Mouse (Mus musculus): ENCODE measurements around the gene Pex1. TPM values are rescaled to one million over a fixed set of nuclear protein-coding genes. Genes with fewer than 3 reads are reported as not detected.
"Not testable (repeated sequence)": the region's sequence is repeated elsewhere in the genome, so short reads cannot be mapped to it uniquely, and the experiment has no call there.

Gene Pex1
- total and polyA plus RNA-seq, 2 experiments from 2014 or later = 21.0 to 21.2 TPM

GRCm38 (mm10) chr5:3650881-3651280 lies 55.0 kb downstream of the Pex1 start, which contains the start of gene Tmbim7:
Gene Tmbim7, plus strand, starts transcription at chr5:3651181.
- H3K36me3 ChIP-seq (ENCODE audit: insufficient read depth, low read length) = no peaks in the 10 kb centered on the region
- H3K27me3 ChIP-seq (ENCODE audit: insufficient read depth, low read length) = no peaks in the 10 kb centered on the region
- H3K4me1 ChIP-seq (ENCODE audit: insufficient read depth, low read length) = 0 out of 2 replicates have a peak, but pooled peaks cover 3% of the 10 kb centered on the region
- H3K9ac ChIP-seq (replicated peaks; ENCODE audit: low read length, poor library complexity, severe bottlenecking) = no peak within 1 kb of the TSS
- 77% methylated on average over 6 of the region's 6 CpGs for WGBS
- no peak for DNase-seq (ENCODE audit: low spot score)
- ATAC-seq (ENCODE audit: low FRiP score) = no peak
- H3K27ac ChIP-seq (ENCODE audit: low read depth, low read length) = no peak within 1 kb of the TSS
- no peak within 1 kb of the TSS for H3K4me2 ChIP-seq (ENCODE audit: low read depth, low read length, poor library complexity, severe bottlenecking)
- TF ChIP-seq CTCF (IDR thresholded peaks at IDR 0.05) = no peak
- H3K4me3 ChIP-seq (ENCODE audit: low read depth, low read length) = no peak within 1 kb of the TSS
- H3K9me3 ChIP-seq (ENCODE audit: low read length) = no peaks in the 10 kb centered on the region

DNA sequence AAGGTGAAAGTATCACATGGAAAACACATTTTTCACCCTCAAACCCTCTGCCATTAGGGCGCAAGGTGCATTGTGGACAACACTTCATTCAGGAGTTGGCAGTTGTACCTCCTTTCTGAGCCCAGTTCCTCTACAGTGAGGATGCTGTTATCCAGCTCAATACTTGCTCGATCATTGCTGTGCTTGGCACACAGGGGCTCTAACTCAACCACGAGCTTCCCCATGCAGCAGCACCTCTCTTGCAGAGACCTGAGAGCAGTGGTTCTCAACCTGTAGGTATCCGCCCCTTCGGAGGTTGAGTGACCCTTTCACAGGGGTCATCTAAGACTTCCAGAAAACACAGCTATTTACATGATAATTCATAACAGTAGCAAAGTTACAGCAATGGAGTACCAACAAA lies 55.8 kb downstream of the Pex1 start:
- Histone ChIP-seq H3K4me1 (ENCODE audit: insufficient read depth, low read length) (0 out of 2 replicates have a peak, but pooled peaks cover under 1% of the 10 kb centered on the region), H3K4me3 (ENCODE audit: low read depth, low read length) (no peak overlapping the region), H3K27me3 (ENCODE audit: insufficient read depth, low read length) (no peaks in the 10 kb centered on the region), H3K27ac (ENCODE audit: low read depth, low read length) (no peak overlapping the region), H3K9me3 (ENCODE audit: low read length) (no peaks in the 10 kb centered on the region), H3K36me3 (ENCODE audit: insufficient read depth, low read length) (no peaks in the 10 kb centered on the region), H3K4me2 (ENCODE audit: low read depth, low read length, poor library complexity, severe bottlenecking) (no peak overlapping the region), H3K9ac (replicated peaks; ENCODE audit: low read length, poor library complexity, severe bottlenecking) (no peak overlapping the region)
- TF ChIP-seq CTCF (IDR thresholded peaks at IDR 0.05) = no peak
- ATAC-seq (ENCODE audit: low FRiP score) (no peak), DNase-seq (ENCODE audit: low spot score) (no peak)
- 85% methylated on average over 5 of the region's 5 CpGs for WGBS

- not testable (repeated sequence) for DNase-seq (ENCODE audit: low spot score); H3K4me2 ChIP-seq (ENCODE audit: low read depth, low read length, poor library complexity, severe bottlenecking); H3K9me3 ChIP-seq (ENCODE audit: low read length); H3K27me3 ChIP-seq (ENCODE audit: insufficient read depth, low read length); H3K36me3 ChIP-seq (ENCODE audit: insufficient read depth, low read length); H3K4me1 ChIP-seq (ENCODE audit: insufficient read depth, low read length); ATAC-seq (ENCODE audit: low FRiP score); H3K9ac ChIP-seq (replicated peaks; ENCODE audit: low read length, poor library complexity, severe bottlenecking); H3K27ac ChIP-seq (ENCODE audit: low read depth, low read length); H3K4me3 ChIP-seq (ENCODE audit: low read depth, low read length)
- whole genome bisulfite sequencing = 96% methylated on average over 14 of the region's 25 CpGs
Observed at GRCm38 (mm10) chr5:3652903-3653575, 57.2 kb downstream of the Pex1 start.

DNA sequence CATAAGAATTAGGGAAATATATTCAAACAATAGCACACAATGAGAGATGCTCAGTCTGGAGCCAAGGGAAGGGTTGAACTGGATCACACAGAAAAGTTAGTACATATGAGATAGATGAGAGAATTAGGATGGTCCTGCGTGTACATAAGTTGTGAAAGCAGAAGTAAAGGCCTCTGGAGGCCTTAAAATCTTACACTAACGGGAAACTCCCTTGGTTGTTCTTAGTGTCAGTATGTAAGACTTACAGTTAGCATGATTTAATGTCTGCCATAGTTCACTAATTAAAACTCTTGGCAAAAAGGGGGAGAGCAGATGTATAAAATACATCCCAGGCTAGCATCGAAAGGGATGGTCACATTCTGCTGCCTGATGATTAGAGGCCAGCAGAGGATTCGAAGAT lies 57.9 kb downstream of the Pex1 start:
- H3K36me3 ChIP-seq (ENCODE audit: insufficient read depth, low read length) = no peaks in the 10 kb centered on the region
- H3K4me1 ChIP-seq (ENCODE audit: insufficient read depth, low read length) = no peaks in the 10 kb centered on the region
- H3K4me2 ChIP-seq (ENCODE audit: low read depth, low read length, poor library complexity, severe bottlenecking) = no peak overlapping the region
- 93% methylated on average over 4 of the region's 4 CpGs for WGBS
- no peaks in the 10 kb centered on the region for H3K27me3 ChIP-seq (ENCODE audit: insufficient read depth, low read length)
- no peak overlapping the region for H3K4me3 ChIP-seq (ENCODE audit: low read depth, low read length)
- no peak for DNase-seq (ENCODE audit: low spot score)
- no peak for ATAC-seq (ENCODE audit: low FRiP score)
- H3K9ac ChIP-seq (replicated peaks; ENCODE audit: low read length, poor library complexity, severe bottlenecking) = no peak overlapping the region
- no peak for TF ChIP-seq CTCF (IDR thresholded peaks at IDR 0.05)
- no peaks in the 10 kb centered on the region for H3K9me3 ChIP-seq (ENCODE audit: low read length)
- H3K27ac ChIP-seq (ENCODE audit: low read depth, low read length) = no peak overlapping the region

DNA sequence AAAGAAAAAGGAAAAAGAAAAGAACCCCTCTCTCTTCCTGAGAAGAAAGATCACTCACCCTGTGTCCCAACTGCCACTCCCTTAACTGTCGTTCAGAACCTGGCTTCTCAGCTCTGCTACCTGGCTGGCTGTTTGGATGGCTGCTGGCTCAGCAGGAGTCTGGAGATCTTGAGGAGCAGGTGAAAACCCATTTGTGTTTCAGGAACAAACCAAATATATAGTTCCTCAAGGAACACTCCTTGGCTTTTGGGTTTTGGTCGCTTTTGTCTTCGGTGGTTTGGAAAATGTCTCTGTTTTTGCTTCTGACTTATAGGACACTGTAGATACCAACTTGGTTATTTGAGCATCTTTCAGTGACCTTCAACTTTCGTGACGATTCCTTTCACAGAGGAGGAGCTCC lies 61.2 kb downstream of the Pex1 start, which contains the start of gene Gatad1:
Gene Gatad1 (minus strand): TSS at position 101 of the 400 bp plus-strand sequence.
- Histone ChIP-seq H3K36me3 (ENCODE audit: insufficient read depth, low read length) (no peaks in the 10 kb centered on the region), H3K27ac (ENCODE audit: low read depth, low read length) (no peak within 1 kb of the TSS), H3K9ac (replicated peaks; ENCODE audit: low read length, poor library complexity, severe bottlenecking) (no peak within 1 kb of the TSS), H3K9me3 (ENCODE audit: low read length) (no peaks in the 10 kb centered on the region), H3K27me3 (ENCODE audit: insufficient read depth, low read length) (no peaks in the 10 kb centered on the region), H3K4me2 (ENCODE audit: low read depth, low read length, poor library complexity, severe bottlenecking) (no peak within 1 kb of the TSS), H3K4me3 (ENCODE audit: low read depth, low read length) (no peak within 1 kb of the TSS), H3K4me1 (ENCODE audit: insufficient read depth, low read length) (no peaks in the 10 kb centered on the region)
- WGBS = 82% methylated on average over 5 of the region's 5 CpGs
- DNase-seq (ENCODE audit: low spot score) (no peak), ATAC-seq (ENCODE audit: low FRiP score) (no peak)
- no peak for TF ChIP-seq CTCF (IDR thresholded peaks at IDR 0.05)

GRCm38 (mm10) chr5:3665225-3665624 lies 69.4 kb downstream of the Pex1 start:
- DNase-seq (ENCODE audit: low spot score) (no peak), ATAC-seq (ENCODE audit: low FRiP score) (no peak)
- Histone ChIP-seq H3K4me3 (ENCODE audit: low read depth, low read length) (no peak overlapping the region), H3K4me2 (ENCODE audit: low read depth, low read length, poor library complexity, severe bottlenecking) (no peak overlapping the region), H3K27ac (ENCODE audit: low read depth, low read length) (no peak overlapping the region), H3K27me3 (ENCODE audit: insufficient read depth, low read length) (no peaks in the 10 kb centered on the region), H3K4me1 (ENCODE audit: insufficient read depth, low read length) (no peaks in the 10 kb centered on the region), H3K9me3 (ENCODE audit: low read length) (no peaks in the 10 kb centered on the region), H3K9ac (replicated peaks; ENCODE audit: low read length, poor library complexity, severe bottlenecking) (no peak overlapping the region), H3K36me3 (ENCODE audit: insufficient read depth, low read length) (no peaks in the 10 kb centered on the region)
- WGBS = 92% methylated on average over 2 of the region's 2 CpGs
- no peak for TF ChIP-seq CTCF (IDR thresholded peaks at IDR 0.05)

All from midbrain, postnatal 0 days (tissue).